Mouse (Mus musculus): ENCODE results near the gene Gpnmb. TPM values are rescaled to one million over a fixed set of nuclear protein-coding genes. Genes with fewer than 3 reads are reported as not detected.
A peak's percentile ranks its signal among the peaks of the same experiment; 100 is the strongest.

The Gpnmb gene
- total and polyA plus RNA-seq, 2 experiments from 2014 or later, result 1.6 to 1.8 TPM

- Histone ChIP-seq H3K9ac (no peak overlapping the region), H3K4me1 (ENCODE audit: insufficient read depth) (no peaks in the 10 kb centered on the region), H3K4me2 (ENCODE audit: low read depth) (no peak overlapping the region), H3K27me3 (ENCODE audit: insufficient read depth, low read length) (no peaks in the 10 kb centered on the region), H3K4me3 (ENCODE audit: low read depth, low read length) (no peak overlapping the region), H3K9me3 (ENCODE audit: low read length) (no peaks in the 10 kb centered on the region), H3K27ac (ENCODE audit: low read depth, low read length) (no peak overlapping the region), H3K36me3 (ENCODE audit: insufficient read depth) (peaks cover 3% of the 10 kb centered on the region; the same call in 1 of the 2 replicates)
- ATAC-seq (no peak; the same call in 1 of the 2 replicates), DNase-seq (peak; percentile 13)
- WGBS, result 82% methylated on average over 2 of the region's 2 CpGs
- no peak for TF ChIP-seq CTCF (IDR thresholded peaks at IDR 0.05; ENCODE audit: low read depth)
These were observed 72.8 kb downstream of the Gpnmb start for GRCm38 (mm10) chr6:49109196-49109595.

GRCm38 (mm10) chr6:49113895-49114294 lies 77.5 kb downstream of the Gpnmb start:
- Histone ChIP-seq H3K9me3 (ENCODE audit: low read length) (no peaks in the 10 kb centered on the region), H3K36me3 (ENCODE audit: insufficient read depth) (peaks cover 8% of the 10 kb centered on the region), H3K4me2 (ENCODE audit: low read depth) (no peak overlapping the region), H3K27me3 (ENCODE audit: insufficient read depth, low read length) (no peaks in the 10 kb centered on the region), H3K4me1 (ENCODE audit: insufficient read depth) (no peaks in the 10 kb centered on the region), H3K4me3 (ENCODE audit: low read depth, low read length) (no peak overlapping the region), H3K9ac (no peak overlapping the region), H3K27ac (ENCODE audit: low read depth, low read length) (no peak overlapping the region)
- ATAC-seq (no peak), DNase-seq (no peak)
- 91% methylated on average over 7 of the region's 7 CpGs for WGBS
- TF ChIP-seq CTCF (IDR thresholded peaks at IDR 0.05; ENCODE audit: low read depth), result no peak

GRCm38 (mm10) chr6:49114457-49114856 lies 78.1 kb downstream of the Gpnmb start:
- Histone ChIP-seq H3K27me3 (ENCODE audit: insufficient read depth, low read length) (no peaks in the 10 kb centered on the region), H3K36me3 (ENCODE audit: insufficient read depth) (peaks cover 8% of the 10 kb centered on the region), H3K4me1 (ENCODE audit: insufficient read depth) (no peaks in the 10 kb centered on the region), H3K9me3 (ENCODE audit: low read length) (no peaks in the 10 kb centered on the region), H3K4me2 (ENCODE audit: low read depth) (no peak overlapping the region), H3K9ac (no peak overlapping the region), H3K4me3 (ENCODE audit: low read depth, low read length) (no peak overlapping the region), H3K27ac (ENCODE audit: low read depth, low read length) (no peak overlapping the region)
- 95% methylated on average over 6 of the region's 6 CpGs for WGBS
- no peak for DNase-seq
- ATAC-seq, result no peak
- TF ChIP-seq CTCF (IDR thresholded peaks at IDR 0.05; ENCODE audit: low read depth), result no peak

DNA sequence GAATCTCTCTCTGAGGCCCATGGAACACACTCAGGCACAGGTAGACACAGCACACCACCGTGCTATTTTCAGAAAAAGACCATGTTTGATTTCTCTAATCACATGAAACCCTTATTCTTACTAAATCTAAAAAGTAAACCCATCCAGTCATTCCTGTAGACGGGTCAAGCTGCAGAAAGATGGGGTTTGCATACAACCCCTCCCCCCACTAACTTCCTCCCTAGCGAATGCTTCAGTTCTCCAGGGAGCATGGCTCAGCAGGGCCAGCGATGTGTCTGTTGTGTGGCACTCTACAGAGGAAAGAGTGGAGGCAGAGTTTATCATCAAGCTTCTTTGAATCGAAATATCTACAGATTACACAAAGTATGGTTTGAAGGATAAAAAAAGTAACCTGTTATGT lies 79.2 kb downstream of the Gpnmb start:
- 86% methylated on average over 5 of the region's 5 CpGs for WGBS
- no peak for TF ChIP-seq CTCF (IDR thresholded peaks at IDR 0.05; ENCODE audit: low read depth)
- DNase-seq, result no peak
- no peak overlapping the region for H3K4me3 ChIP-seq (ENCODE audit: low read depth, low read length)
- no peaks in the 10 kb centered on the region for H3K27me3 ChIP-seq (ENCODE audit: insufficient read depth, low read length)
- peaks cover 8% of the 10 kb centered on the region for H3K36me3 ChIP-seq (ENCODE audit: insufficient read depth)
- no peaks in the 10 kb centered on the region for H3K9me3 ChIP-seq (ENCODE audit: low read length)
- ATAC-seq, result no peak
- no peak overlapping the region for H3K9ac ChIP-seq
- H3K27ac ChIP-seq (ENCODE audit: low read depth, low read length), result no peak overlapping the region
- no peak overlapping the region for H3K4me2 ChIP-seq (ENCODE audit: low read depth)
- no peaks in the 10 kb centered on the region for H3K4me1 ChIP-seq (ENCODE audit: insufficient read depth)

DNA sequence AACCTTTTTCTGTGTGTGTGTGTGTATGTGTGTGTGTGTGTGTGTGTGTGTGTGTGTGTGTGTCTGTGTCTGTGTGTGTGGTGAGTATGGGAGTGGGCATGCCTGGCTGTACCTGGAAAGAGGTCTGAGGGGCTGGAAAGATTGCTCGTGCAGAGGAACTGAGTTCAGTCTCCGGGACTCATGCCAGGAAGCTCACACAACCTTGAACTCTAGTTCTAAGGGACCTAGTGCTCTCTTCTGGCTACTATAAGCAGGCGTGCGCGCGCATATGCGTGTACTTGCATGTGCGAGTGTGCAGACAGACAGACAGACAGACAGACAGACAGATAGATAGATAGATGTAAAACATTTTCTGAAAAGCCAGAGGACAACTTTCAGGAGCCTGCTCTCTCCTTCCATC lies 79.9 kb downstream of the Gpnmb start:
- H3K36me3 ChIP-seq (ENCODE audit: insufficient read depth), result peaks cover 8% of the 10 kb centered on the region
- no peak overlapping the region for H3K27ac ChIP-seq (ENCODE audit: low read depth, low read length)
- no peak overlapping the region for H3K9ac ChIP-seq
- no peaks in the 10 kb centered on the region for H3K9me3 ChIP-seq (ENCODE audit: low read length)
- no peak for ATAC-seq
- no peaks in the 10 kb centered on the region for H3K4me1 ChIP-seq (ENCODE audit: insufficient read depth)
- H3K27me3 ChIP-seq (ENCODE audit: insufficient read depth, low read length), result no peaks in the 10 kb centered on the region
- H3K4me2 ChIP-seq (ENCODE audit: low read depth), result no peak overlapping the region
- no peak for DNase-seq
- no peak for TF ChIP-seq CTCF (IDR thresholded peaks at IDR 0.05; ENCODE audit: low read depth)
- H3K4me3 ChIP-seq (ENCODE audit: low read depth, low read length), result no peak overlapping the region
- 94% methylated on average over 8 of the region's 8 CpGs for WGBS

- peaks cover 8% of the 10 kb centered on the region for H3K36me3 ChIP-seq (ENCODE audit: insufficient read depth)
- ATAC-seq (no peak), DNase-seq (no peak)
- no peaks in the 10 kb centered on the region for H3K4me1 ChIP-seq (ENCODE audit: insufficient read depth)
- no peak overlapping the region for H3K27ac ChIP-seq (ENCODE audit: low read depth, low read length)
- WGBS, result 76% methylated on average over 8 of the region's 8 CpGs
- no peaks in the 10 kb centered on the region for H3K9me3 ChIP-seq (ENCODE audit: low read length)
- no peak overlapping the region for H3K4me3 ChIP-seq (ENCODE audit: low read depth, low read length)
- no peak for TF ChIP-seq CTCF (IDR thresholded peaks at IDR 0.05; ENCODE audit: low read depth)
- no peaks in the 10 kb centered on the region for H3K27me3 ChIP-seq (ENCODE audit: insufficient read depth, low read length)
- H3K9ac ChIP-seq, result no peak overlapping the region
- no peak overlapping the region for H3K4me2 ChIP-seq (ENCODE audit: low read depth)
These were observed 82.1 kb downstream of the Gpnmb start for GRCm38 (mm10) chr6:49118446-49118845.

DNA sequence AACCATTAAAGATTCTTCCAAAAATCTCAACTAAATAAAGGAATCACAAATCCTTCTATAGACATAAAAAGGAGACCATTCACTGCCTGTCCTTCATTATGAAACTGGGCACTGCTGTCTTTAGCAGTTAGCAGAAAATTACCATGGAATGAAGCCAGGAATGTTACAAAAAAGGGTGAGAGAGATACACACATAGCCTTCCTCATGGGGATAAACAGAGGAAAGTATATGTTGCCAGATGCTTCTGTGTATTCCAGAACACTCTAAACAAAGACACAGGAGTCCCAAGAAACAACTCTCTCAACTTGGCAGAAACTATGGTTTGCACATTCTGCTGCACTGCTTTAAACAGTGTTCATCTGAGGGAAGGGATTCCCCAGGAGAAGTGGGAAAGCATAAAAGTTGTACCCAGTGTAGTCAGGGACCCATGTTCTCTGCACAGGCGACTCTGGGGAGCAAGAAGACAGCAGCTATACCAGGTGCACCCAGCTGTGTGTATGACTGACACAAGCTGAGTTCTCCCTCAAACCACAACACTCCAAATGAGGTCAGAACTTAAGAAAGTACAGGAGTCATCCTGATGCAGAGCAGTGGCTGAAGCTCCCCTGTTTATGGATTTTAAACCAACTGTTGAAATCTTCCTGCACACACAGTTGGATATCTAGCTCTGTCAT lies 83.3 kb downstream of the Gpnmb start:
- no peak for ATAC-seq
- Histone ChIP-seq H3K27ac (ENCODE audit: low read depth, low read length) (no peak overlapping the region), H3K9ac (no peak overlapping the region), H3K36me3 (ENCODE audit: insufficient read depth) (peaks cover 8% of the 10 kb centered on the region), H3K4me3 (ENCODE audit: low read depth, low read length) (no peak overlapping the region), H3K27me3 (ENCODE audit: insufficient read depth, low read length) (no peaks in the 10 kb centered on the region), H3K9me3 (ENCODE audit: low read length) (no peaks in the 10 kb centered on the region), H3K4me2 (ENCODE audit: low read depth) (no peak overlapping the region), H3K4me1 (ENCODE audit: insufficient read depth) (no peaks in the 10 kb centered on the region)
- no peak for DNase-seq
- 61% methylated on average over 1 of the region's 1 CpGs for whole genome bisulfite sequencing
- no peak for TF ChIP-seq CTCF (IDR thresholded peaks at IDR 0.05; ENCODE audit: low read depth)
